Mouse (Mus musculus): ENCODE measurements around the gene Tmeff1. TPM values are rescaled to one million over a fixed set of nuclear protein-coding genes. Genes with fewer than 3 reads are reported as not detected.

The Tmeff1 gene
- polyA plus RNA-seq, 1 experiment from 2014 or later = 126 TPM

GRCm38 (mm10) chr4:48592328-48592727 is 7.4 kb downstream of the Tmeff1 start:
- H3K9me3 ChIP-seq (replicated peaks; ENCODE audit: control insufficient read depth, low read length) = no peaks in the 10 kb centered on the region
- no peak overlapping the region for H3K4me3 ChIP-seq (ENCODE audit: low read depth, low read length)
- H3K27me3 ChIP-seq (replicated peaks; ENCODE audit: control insufficient read depth, insufficient read depth, low read length) = no peaks in the 10 kb centered on the region
- H3K27ac ChIP-seq (ENCODE audit: low read depth, low read length) = no peak overlapping the region
- no peak for DNase-seq (ENCODE audit: low spot score)
- H3K9ac ChIP-seq (ENCODE audit: low read length) = no peak overlapping the region
- 86% methylated on average over 5 of the region's 5 CpGs for WGBS
- peaks cover 4% of the 10 kb centered on the region; the same call in 1 of the 2 replicates for H3K4me1 ChIP-seq (ENCODE audit: control insufficient read depth, insufficient read depth, low read length)
- H3K4me2 ChIP-seq (ENCODE audit: low read length) = no peak overlapping the region
- H3K36me3 ChIP-seq (ENCODE audit: control insufficient read depth, insufficient read depth, low read length) = 0 out of 2 replicates have a peak, but pooled peaks cover 3% of the 10 kb centered on the region
- no peak for ATAC-seq

GRCm38 (mm10) chr4:48592844-48593243 is 7.9 kb downstream of the Tmeff1 start:
- Histone ChIP-seq H3K4me1 (ENCODE audit: control insufficient read depth, insufficient read depth, low read length) (peaks cover 4% of the 10 kb centered on the region; the same call in 1 of the 2 replicates), H3K4me3 (ENCODE audit: low read depth, low read length) (no peak overlapping the region)
- WGBS = 95% methylated on average over 7 of the region's 7 CpGs

GRCm38 (mm10) chr4:48596111-48596510 is 11.1 kb downstream of the Tmeff1 start:
- 94% methylated on average over 7 of the region's 7 CpGs for WGBS
- no peaks in the 10 kb centered on the region for H3K27me3 ChIP-seq (replicated peaks; ENCODE audit: control insufficient read depth, insufficient read depth, low read length)
- ATAC-seq (no peak), DNase-seq (ENCODE audit: low spot score) (no peak)
- H3K9ac ChIP-seq (ENCODE audit: low read length) = no peak overlapping the region
- H3K4me2 ChIP-seq (ENCODE audit: low read length) = no peak overlapping the region
- no peak overlapping the region for H3K4me3 ChIP-seq (ENCODE audit: low read depth, low read length)
- no peaks in the 10 kb centered on the region for H3K9me3 ChIP-seq (replicated peaks; ENCODE audit: control insufficient read depth, low read length)
- H3K36me3 ChIP-seq (ENCODE audit: control insufficient read depth, insufficient read depth, low read length) = no peaks in the 10 kb centered on the region
- no peaks in the 10 kb centered on the region for H3K4me1 ChIP-seq (ENCODE audit: control insufficient read depth, insufficient read depth, low read length)
- H3K27ac ChIP-seq (ENCODE audit: low read depth, low read length) = no peak overlapping the region

More at GRCm38 (mm10) chr4:48592844-48593243, 7.9 kb downstream of the Tmeff1 start:
- Histone ChIP-seq H3K9me3 (replicated peaks; ENCODE audit: control insufficient read depth, low read length) (no peaks in the 10 kb centered on the region), H3K36me3 (ENCODE audit: control insufficient read depth, insufficient read depth, low read length) (no peaks in the 10 kb centered on the region), H3K27ac (ENCODE audit: low read depth, low read length) (no peak overlapping the region), H3K9ac (ENCODE audit: low read length) (no peak overlapping the region), H3K27me3 (replicated peaks; ENCODE audit: control insufficient read depth, insufficient read depth, low read length) (no peaks in the 10 kb centered on the region), H3K4me2 (ENCODE audit: low read length) (no peak overlapping the region)
- DNase-seq (ENCODE audit: low spot score) = no peak
- no peak for ATAC-seq

- no peak overlapping the region for H3K4me2 ChIP-seq (ENCODE audit: low read length)
- WGBS = 42% methylated on average over 3 of the region's 3 CpGs
- ATAC-seq (no peak), DNase-seq (ENCODE audit: low spot score) (no peak)
- peaks cover 27% of the 10 kb centered on the region for H3K36me3 ChIP-seq (ENCODE audit: control insufficient read depth, insufficient read depth, low read length)
- no peaks in the 10 kb centered on the region for H3K27me3 ChIP-seq (replicated peaks; ENCODE audit: control insufficient read depth, insufficient read depth, low read length)
- H3K27ac ChIP-seq (ENCODE audit: low read depth, low read length) = no peak overlapping the region
- H3K4me3 ChIP-seq (ENCODE audit: low read depth, low read length) = no peak overlapping the region
- H3K4me1 ChIP-seq (ENCODE audit: control insufficient read depth, insufficient read depth, low read length) = no peaks in the 10 kb centered on the region
- H3K9ac ChIP-seq (ENCODE audit: low read length) = no peak overlapping the region
- H3K9me3 ChIP-seq (replicated peaks; ENCODE audit: control insufficient read depth, low read length) = no peaks in the 10 kb centered on the region
Measured at GRCm38 (mm10) chr4:48605650-48606049, 20.7 kb downstream of the Tmeff1 start.

- H3K4me3 ChIP-seq (ENCODE audit: low read depth, low read length) = no peak overlapping the region
- no peak overlapping the region for H3K4me2 ChIP-seq (ENCODE audit: low read length)
- WGBS = 91% methylated on average over 9 of the region's 9 CpGs
- no peak overlapping the region for H3K27ac ChIP-seq (ENCODE audit: low read depth, low read length)
- DNase-seq (ENCODE audit: low spot score) = no peak
- H3K27me3 ChIP-seq (replicated peaks; ENCODE audit: control insufficient read depth, insufficient read depth, low read length) = no peaks in the 10 kb centered on the region
- no peaks in the 10 kb centered on the region for H3K4me1 ChIP-seq (ENCODE audit: control insufficient read depth, insufficient read depth, low read length)
- H3K36me3 ChIP-seq (ENCODE audit: control insufficient read depth, insufficient read depth, low read length) = peaks cover 37% of the 10 kb centered on the region
- no peak for ATAC-seq
- H3K9me3 ChIP-seq (replicated peaks; ENCODE audit: control insufficient read depth, low read length) = no peaks in the 10 kb centered on the region
- H3K9ac ChIP-seq (ENCODE audit: low read length) = no peak overlapping the region
Measured at GRCm38 (mm10) chr4:48609485-48609884, 24.5 kb downstream of the Tmeff1 start.

- Histone ChIP-seq H3K9me3 (replicated peaks; ENCODE audit: control insufficient read depth, low read length) (no peaks in the 10 kb centered on the region), H3K27me3 (replicated peaks; ENCODE audit: control insufficient read depth, insufficient read depth, low read length) (no peaks in the 10 kb centered on the region), H3K27ac (ENCODE audit: low read depth, low read length) (no peak overlapping the region), H3K4me1 (ENCODE audit: control insufficient read depth, insufficient read depth, low read length) (no peaks in the 10 kb centered on the region), H3K4me3 (ENCODE audit: low read depth, low read length) (no peak overlapping the region), H3K36me3 (ENCODE audit: control insufficient read depth, insufficient read depth, low read length) (peaks cover 38% of the 10 kb centered on the region), H3K9ac (ENCODE audit: low read length) (no peak overlapping the region), H3K4me2 (ENCODE audit: low read length) (no peak overlapping the region)
- no peak for DNase-seq (ENCODE audit: low spot score)
- 86% methylated on average over 6 of the region's 6 CpGs for WGBS
- no peak for ATAC-seq
Measured at GRCm38 (mm10) chr4:48610251-48610650, 25.3 kb downstream of the Tmeff1 start.

GRCm38 (mm10) chr4:48615483-48615882 is 30.5 kb downstream of the Tmeff1 start:
- H3K4me3 ChIP-seq (ENCODE audit: low read depth, low read length) = no peak overlapping the region
- no peak overlapping the region for H3K4me2 ChIP-seq (ENCODE audit: low read length)
- no peak overlapping the region for H3K27ac ChIP-seq (ENCODE audit: low read depth, low read length)
- no peaks in the 10 kb centered on the region for H3K9me3 ChIP-seq (replicated peaks; ENCODE audit: control insufficient read depth, low read length)
- peaks cover 38% of the 10 kb centered on the region for H3K36me3 ChIP-seq (ENCODE audit: control insufficient read depth, insufficient read depth, low read length)
- DNase-seq (ENCODE audit: low spot score) (no peak), ATAC-seq (no peak)
- H3K27me3 ChIP-seq (replicated peaks; ENCODE audit: control insufficient read depth, insufficient read depth, low read length) = no peaks in the 10 kb centered on the region
- H3K9ac ChIP-seq (ENCODE audit: low read length) = no peak overlapping the region
- H3K4me1 ChIP-seq (ENCODE audit: control insufficient read depth, insufficient read depth, low read length) = no peaks in the 10 kb centered on the region
- WGBS = 93% methylated on average over 4 of the region's 4 CpGs

GRCm38 (mm10) chr4:48617201-48617600 is 32.2 kb downstream of the Tmeff1 start:
- H3K4me2 ChIP-seq (ENCODE audit: low read length) = no peak overlapping the region
- H3K9ac ChIP-seq (ENCODE audit: low read length) = no peak overlapping the region
- no peaks in the 10 kb centered on the region for H3K27me3 ChIP-seq (replicated peaks; ENCODE audit: control insufficient read depth, insufficient read depth, low read length)
- H3K4me3 ChIP-seq (ENCODE audit: low read depth, low read length) = no peak overlapping the region
- ATAC-seq (no peak), DNase-seq (ENCODE audit: low spot score) (no peak)
- no peaks in the 10 kb centered on the region for H3K4me1 ChIP-seq (ENCODE audit: control insufficient read depth, insufficient read depth, low read length)
- no peaks in the 10 kb centered on the region for H3K9me3 ChIP-seq (replicated peaks; ENCODE audit: control insufficient read depth, low read length)
- WGBS = 96% methylated on average over 15 of the region's 15 CpGs
- no peak overlapping the region for H3K27ac ChIP-seq (ENCODE audit: low read depth, low read length)
- H3K36me3 ChIP-seq (ENCODE audit: control insufficient read depth, insufficient read depth, low read length) = peaks cover 41% of the 10 kb centered on the region

- no peak overlapping the region for H3K9ac ChIP-seq (ENCODE audit: low read length)
- ATAC-seq (no peak), DNase-seq (ENCODE audit: low spot score) (no peak)
- H3K27me3 ChIP-seq (replicated peaks; ENCODE audit: control insufficient read depth, insufficient read depth, low read length) = no peaks in the 10 kb centered on the region
- H3K4me1 ChIP-seq (ENCODE audit: control insufficient read depth, insufficient read depth, low read length) = no peaks in the 10 kb centered on the region
- peaks cover 43% of the 10 kb centered on the region for H3K36me3 ChIP-seq (ENCODE audit: control insufficient read depth, insufficient read depth, low read length)
- no peak overlapping the region for H3K4me2 ChIP-seq (ENCODE audit: low read length)
- H3K9me3 ChIP-seq (replicated peaks; ENCODE audit: control insufficient read depth, low read length) = no peaks in the 10 kb centered on the region
- H3K27ac ChIP-seq (ENCODE audit: low read depth, low read length) = no peak overlapping the region
- no peak overlapping the region for H3K4me3 ChIP-seq (ENCODE audit: low read depth, low read length)
- WGBS = 91% methylated on average over 6 of the region's 6 CpGs
Measured at GRCm38 (mm10) chr4:48620121-48620520, 35.1 kb downstream of the Tmeff1 start.
